Mouse (Mus musculus): ENCODE measurements at regions not wholly inside any gene's neighbourhood (a gene's known extent, or its start where the extent isn't known, plus 50 kb on each side); places are given as distances from the start of the nearest gene placed in this dataset.

GRCm38 (mm10) chr16:87783561-87784304 lies 85.0 kb downstream of the Bach1 start:
- no peak for DNase-seq (ENCODE audit: low spot score in 2 of 2)
- intact Hi-C loops (cut with DNase I), result no loop called here

GRCm38 (mm10) chr16:87784405-87784994 lies 85.8 kb downstream of the Bach1 start:
- DNase-seq (ENCODE audit: low spot score in 2 of 2), result no peak

GRCm38 (mm10) chr16:87789539-87789938 lies 90.8 kb downstream of the Bach1 start:
- intact Hi-C loops (cut with DNase I), result no loop called here
- no peak for DNase-seq (ENCODE audit: low spot score in 2 of 2)

More at GRCm38 (mm10) chr16:87784405-87784994, 85.8 kb downstream of the Bach1 start:
- intact Hi-C loops (cut with DNase I), result no loop called here

GRCm38 (mm10) chr16:87789957-87790356 lies 91.2 kb downstream of the Bach1 start:
- intact Hi-C loops (cut with DNase I), result no loop called here
- DNase-seq (ENCODE audit: low spot score in 2 of 2), result no peak

- DNase-seq (ENCODE audit: low spot score in 2 of 2), result peak; percentile 34 to 64
- intact Hi-C loops (cut with DNase I), result no loop called here
These were observed 97.9 kb downstream of the Bach1 start for GRCm38 (mm10) chr16:87796514-87797248.

- intact Hi-C loops (cut with DNase I), result no loop called here
- no peak for DNase-seq (ENCODE audit: low spot score in 2 of 2)
These were observed 103.6 kb downstream of the Bach1 start for GRCm38 (mm10) chr16:87802317-87802716.

- intact Hi-C loops (cut with DNase I), result no loop called here
- DNase-seq (ENCODE audit: low spot score in 2 of 2), result no peak
These were observed 118.8 kb downstream of the Bach1 start for GRCm38 (mm10) chr16:87817590-87817989.

GRCm38 (mm10) chr16:87834296-87834695 lies 135.6 kb downstream of the Bach1 start:
- intact Hi-C loops (cut with DNase I), result no loop called here

GRCm38 (mm10) chr16:87840949-87841546 lies 142.3 kb downstream of the Bach1 start:
- intact Hi-C loops (cut with DNase I), result loop anchor here (1.0 kb wide), 1 partner anchor 363 kb away; no protein-coding TSS in a partner anchor
- DNase-seq (ENCODE audit: low spot score in 2 of 2), result peak; percentile 84 to 91

More at GRCm38 (mm10) chr16:87834296-87834695, 135.6 kb downstream of the Bach1 start:
- DNase-seq (ENCODE audit: low spot score in 2 of 2), result no peak
